Mouse (Mus musculus): ENCODE results near the gene Rbfox1. TPM values are rescaled to one million over a fixed set of nuclear protein-coding genes. Genes with fewer than 3 reads are reported as not detected.

The Rbfox1 gene
- total and polyA plus RNA-seq, 2 experiments from 2014 or later = 129 to 214 TPM

DNA sequence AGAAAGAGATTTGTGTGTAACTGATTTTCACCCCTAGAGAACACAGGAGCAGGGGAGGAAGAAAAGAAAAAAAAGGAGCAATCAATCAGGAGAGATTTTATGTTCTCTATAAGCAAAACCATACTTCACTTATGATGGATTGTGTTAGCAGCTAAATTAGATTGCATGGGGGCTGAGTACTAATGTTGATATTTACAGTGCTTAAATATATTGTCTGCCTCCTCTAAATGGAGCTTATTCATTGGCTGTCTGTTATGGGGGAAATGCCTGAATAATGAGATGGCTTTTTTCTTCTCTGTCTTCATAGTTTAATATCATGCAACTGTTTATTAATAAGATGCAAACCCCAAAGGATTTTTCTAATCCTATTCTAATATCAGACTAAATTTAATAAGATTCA, 32.8 kb downstream of the Rbfox1 start:
- ATAC-seq (no peak), DNase-seq (no peak)
- TF ChIP-seq CTCF (IDR thresholded peaks at IDR 0.05; ENCODE audit: low read depth) = no peak
- H3K4me1 ChIP-seq (ENCODE audit: insufficient read depth) = no peaks in the 10 kb centered on the region
- no peak overlapping the region for H3K27ac ChIP-seq (ENCODE audit: low read depth, low read length)
- no peaks in the 10 kb centered on the region for H3K9me3 ChIP-seq (ENCODE audit: low read length)
- no peaks in the 10 kb centered on the region for H3K27me3 ChIP-seq (ENCODE audit: insufficient read depth, low read length)
- no peak overlapping the region for H3K9ac ChIP-seq
- no peak overlapping the region for H3K4me2 ChIP-seq (ENCODE audit: low read depth)
- no peaks in the 10 kb centered on the region for H3K36me3 ChIP-seq (ENCODE audit: insufficient read depth)
- H3K4me3 ChIP-seq (ENCODE audit: low read depth, low read length) = no peak overlapping the region

DNA sequence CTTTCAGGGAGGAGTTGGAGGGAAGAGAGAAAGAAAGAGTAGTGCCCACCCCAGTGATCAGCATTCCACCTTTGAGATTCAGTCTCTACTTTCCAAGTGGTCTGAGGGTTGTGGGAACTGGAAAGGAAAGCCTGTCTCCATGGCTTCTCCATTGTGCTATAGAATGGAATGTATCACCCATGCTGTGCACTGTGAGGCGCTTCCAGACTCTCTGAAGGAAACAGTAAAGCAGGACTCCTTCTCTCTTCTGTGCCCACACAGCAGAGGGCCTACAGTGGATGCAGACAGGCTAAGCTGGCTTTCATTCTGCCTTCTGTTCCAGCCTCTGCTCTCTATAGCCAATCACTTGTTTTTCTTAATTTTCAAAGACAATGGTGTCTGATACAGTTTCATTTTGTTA, 41.8 kb downstream of the Rbfox1 start:
- H3K4me3 ChIP-seq (ENCODE audit: low read depth, low read length) = no peak overlapping the region
- WGBS = 23% methylated on average over 1 of the region's 1 CpGs
- no peak overlapping the region for H3K4me2 ChIP-seq (ENCODE audit: low read depth)
- ATAC-seq = peak; percentile 63
- H3K36me3 ChIP-seq (ENCODE audit: insufficient read depth) = no peaks in the 10 kb centered on the region
- no peaks in the 10 kb centered on the region for H3K27me3 ChIP-seq (ENCODE audit: insufficient read depth, low read length)
- peaks cover 8% of the 10 kb centered on the region; the same call in 1 of the 2 replicates for H3K4me1 ChIP-seq (ENCODE audit: insufficient read depth)
- DNase-seq = no peak
- H3K9ac ChIP-seq = no peak overlapping the region
- no peak for TF ChIP-seq CTCF (IDR thresholded peaks at IDR 0.05; ENCODE audit: low read depth)
- H3K9me3 ChIP-seq (ENCODE audit: low read length) = no peaks in the 10 kb centered on the region
- H3K27ac ChIP-seq (ENCODE audit: low read depth, low read length) = no peak overlapping the region

DNA sequence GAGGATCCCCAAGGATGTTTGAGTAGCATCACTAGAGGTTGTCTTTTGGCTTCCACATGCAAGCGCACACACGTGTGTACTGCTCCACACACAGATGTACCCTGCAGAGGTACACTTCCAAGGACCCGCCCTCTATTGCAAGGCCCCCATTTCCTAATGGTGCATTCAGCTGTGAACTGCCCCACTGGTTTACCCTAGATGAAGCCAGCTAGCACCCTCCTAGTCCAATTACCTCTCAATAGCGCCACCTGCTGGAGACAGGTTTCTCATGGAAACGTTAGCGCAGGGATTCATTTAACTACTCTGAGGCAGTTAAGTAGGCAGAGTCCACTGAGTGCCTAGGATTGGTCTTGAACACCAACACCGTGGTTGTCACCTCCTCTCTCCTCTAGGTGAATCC, 46.5 kb downstream of the Rbfox1 start:
- Histone ChIP-seq H3K4me2 (ENCODE audit: low read depth) (no peak overlapping the region), H3K36me3 (ENCODE audit: insufficient read depth) (no peaks in the 10 kb centered on the region), H3K27ac (ENCODE audit: low read depth, low read length) (no peak overlapping the region), H3K9me3 (ENCODE audit: low read length) (no peaks in the 10 kb centered on the region), H3K4me3 (ENCODE audit: low read depth, low read length) (no peak overlapping the region), H3K27me3 (ENCODE audit: insufficient read depth, low read length) (no peaks in the 10 kb centered on the region), H3K9ac (no peak overlapping the region), H3K4me1 (ENCODE audit: insufficient read depth) (peaks cover 8% of the 10 kb centered on the region; the same call in 1 of the 2 replicates)
- DNase-seq (peak; percentile 85), ATAC-seq (peak; percentile 50)
- WGBS = 30% methylated on average over 7 of the region's 7 CpGs
- peak; percentile 86 for TF ChIP-seq CTCF (IDR thresholded peaks at IDR 0.05; ENCODE audit: low read depth)

DNA sequence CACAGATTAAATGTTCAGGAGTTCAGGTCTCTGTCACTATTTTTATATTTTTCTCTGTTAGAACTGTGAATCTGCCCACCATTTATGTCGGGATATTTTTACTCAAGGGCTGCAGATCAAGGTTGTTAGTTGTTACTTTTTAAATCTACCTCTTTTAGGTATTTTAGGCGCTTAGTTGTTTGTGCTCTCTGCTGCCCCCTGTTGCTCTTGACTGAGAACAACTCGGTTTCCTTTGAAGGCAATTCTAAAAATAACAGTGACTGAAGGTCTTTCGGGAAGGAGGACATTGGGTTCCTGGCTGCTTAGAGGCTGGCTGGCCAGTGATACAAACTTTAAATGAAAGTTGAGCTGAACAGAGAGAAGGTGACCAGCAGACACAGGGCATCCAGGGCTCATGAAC, 54.9 kb downstream of the Rbfox1 start:
- ATAC-seq (no peak), DNase-seq (no peak)
- 60% methylated on average over 4 of the region's 4 CpGs for WGBS
- no peak overlapping the region for H3K4me2 ChIP-seq (ENCODE audit: low read depth)
- no peaks in the 10 kb centered on the region for H3K27me3 ChIP-seq (ENCODE audit: insufficient read depth, low read length)
- H3K4me3 ChIP-seq (ENCODE audit: low read depth, low read length) = no peak overlapping the region
- no peak overlapping the region for H3K9ac ChIP-seq
- no peaks in the 10 kb centered on the region for H3K4me1 ChIP-seq (ENCODE audit: insufficient read depth)
- H3K36me3 ChIP-seq (ENCODE audit: insufficient read depth) = no peaks in the 10 kb centered on the region
- TF ChIP-seq CTCF (IDR thresholded peaks at IDR 0.05; ENCODE audit: low read depth) = peak; percentile 41
- H3K27ac ChIP-seq (ENCODE audit: low read depth, low read length) = no peak overlapping the region
- H3K9me3 ChIP-seq (ENCODE audit: low read length) = no peaks in the 10 kb centered on the region

DNA sequence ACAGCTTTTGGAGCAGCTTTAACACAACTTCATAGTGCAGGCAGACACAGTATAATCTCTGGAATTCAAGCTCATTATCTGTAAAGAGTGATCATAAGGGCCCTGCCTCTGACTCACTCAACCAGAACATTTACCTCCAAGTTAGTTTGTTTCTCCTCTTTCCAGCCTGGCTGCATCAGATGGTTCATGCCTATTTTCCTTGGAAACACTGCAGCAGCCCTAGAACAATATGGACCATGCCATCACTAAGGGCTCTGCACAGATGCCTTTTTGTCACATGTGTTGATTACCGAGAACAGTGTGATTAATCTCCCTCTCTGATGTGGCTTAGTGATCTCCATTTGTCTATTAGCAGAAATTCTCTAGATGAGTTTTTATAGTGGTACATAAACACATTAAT, 60.5 kb downstream of the Rbfox1 start:
- no peak overlapping the region for H3K4me3 ChIP-seq (ENCODE audit: low read depth, low read length)
- no peak for TF ChIP-seq CTCF (IDR thresholded peaks at IDR 0.05; ENCODE audit: low read depth)
- no peaks in the 10 kb centered on the region for H3K9me3 ChIP-seq (ENCODE audit: low read length)
- 50% methylated on average over 1 of the region's 1 CpGs for WGBS
- DNase-seq (no peak), ATAC-seq (0 out of 2 replicates have a peak, but pooled peaks have one; percentile 16)
- no peaks in the 10 kb centered on the region for H3K4me1 ChIP-seq (ENCODE audit: insufficient read depth)
- no peak overlapping the region for H3K27ac ChIP-seq (ENCODE audit: low read depth, low read length)
- no peaks in the 10 kb centered on the region for H3K36me3 ChIP-seq (ENCODE audit: insufficient read depth)
- no peak overlapping the region for H3K9ac ChIP-seq
- no peaks in the 10 kb centered on the region for H3K27me3 ChIP-seq (ENCODE audit: insufficient read depth, low read length)
- no peak overlapping the region for H3K4me2 ChIP-seq (ENCODE audit: low read depth)

DNA sequence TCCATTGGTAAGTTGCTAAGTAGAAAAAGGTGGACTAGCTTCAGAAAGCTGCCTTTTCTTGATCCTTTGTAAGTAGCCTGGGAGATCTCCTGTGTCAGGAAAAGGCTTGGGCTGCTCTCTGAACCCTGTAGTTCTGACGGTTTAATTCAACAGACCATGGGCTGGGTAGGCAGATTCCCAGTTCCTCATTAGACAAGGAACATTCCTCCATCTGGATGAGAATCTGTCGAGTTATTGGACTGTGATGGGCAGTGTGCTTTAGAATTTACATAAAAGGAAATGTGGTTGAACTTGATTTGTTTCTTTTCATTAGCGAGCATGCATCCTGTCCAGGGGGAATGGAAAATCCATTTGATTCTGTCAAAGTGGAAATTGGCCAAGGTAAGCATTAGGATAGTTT, 68.0 kb downstream of the Rbfox1 start:
- no peak for DNase-seq
- TF ChIP-seq CTCF (IDR thresholded peaks at IDR 0.05; ENCODE audit: low read depth) = no peak
- 57% methylated on average over 3 of the region's 3 CpGs for WGBS
- no peaks in the 10 kb centered on the region for H3K27me3 ChIP-seq (ENCODE audit: insufficient read depth, low read length)
- no peak overlapping the region for H3K9ac ChIP-seq
- no peak overlapping the region for H3K4me2 ChIP-seq (ENCODE audit: low read depth)
- no peak for ATAC-seq
- no peak overlapping the region for H3K4me3 ChIP-seq (ENCODE audit: low read depth, low read length)
- H3K9me3 ChIP-seq (ENCODE audit: low read length) = no peaks in the 10 kb centered on the region
- no peaks in the 10 kb centered on the region for H3K4me1 ChIP-seq (ENCODE audit: insufficient read depth)
- no peak overlapping the region for H3K27ac ChIP-seq (ENCODE audit: low read depth, low read length)
- H3K36me3 ChIP-seq (ENCODE audit: insufficient read depth) = no peaks in the 10 kb centered on the region

DNA sequence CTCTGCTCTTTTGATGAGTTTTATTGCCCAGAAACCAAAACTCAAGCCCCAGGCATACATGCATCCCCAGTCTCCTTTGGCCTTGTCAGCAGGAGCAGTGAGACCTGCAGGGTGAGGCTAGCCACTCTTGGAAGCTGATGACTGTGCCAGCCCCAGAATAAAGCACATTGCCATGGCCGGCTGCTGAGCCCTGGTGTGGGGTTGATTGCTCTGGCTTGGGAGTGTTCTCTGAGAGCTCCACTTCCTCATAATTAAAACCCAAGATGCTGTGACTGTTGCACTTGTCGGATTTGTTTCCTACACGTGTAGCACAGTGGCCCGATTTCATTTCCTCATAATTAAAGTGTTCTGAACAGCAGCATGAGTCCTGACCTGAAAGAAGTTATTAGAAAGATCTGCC, 72.3 kb downstream of the Rbfox1 start:
- no peaks in the 10 kb centered on the region for H3K27me3 ChIP-seq (ENCODE audit: insufficient read depth, low read length)
- H3K9ac ChIP-seq = no peak overlapping the region
- no peak for ATAC-seq
- no peak for TF ChIP-seq CTCF (IDR thresholded peaks at IDR 0.05; ENCODE audit: low read depth)
- no peak overlapping the region for H3K27ac ChIP-seq (ENCODE audit: low read depth, low read length)
- H3K9me3 ChIP-seq (ENCODE audit: low read length) = no peaks in the 10 kb centered on the region
- no peak for DNase-seq
- H3K4me3 ChIP-seq (ENCODE audit: low read depth, low read length) = no peak overlapping the region
- no peaks in the 10 kb centered on the region for H3K4me1 ChIP-seq (ENCODE audit: insufficient read depth)
- 73% methylated on average over 4 of the region's 4 CpGs for WGBS
- H3K4me2 ChIP-seq (ENCODE audit: low read depth) = no peak overlapping the region
- no peaks in the 10 kb centered on the region for H3K36me3 ChIP-seq (ENCODE audit: insufficient read depth)

DNA sequence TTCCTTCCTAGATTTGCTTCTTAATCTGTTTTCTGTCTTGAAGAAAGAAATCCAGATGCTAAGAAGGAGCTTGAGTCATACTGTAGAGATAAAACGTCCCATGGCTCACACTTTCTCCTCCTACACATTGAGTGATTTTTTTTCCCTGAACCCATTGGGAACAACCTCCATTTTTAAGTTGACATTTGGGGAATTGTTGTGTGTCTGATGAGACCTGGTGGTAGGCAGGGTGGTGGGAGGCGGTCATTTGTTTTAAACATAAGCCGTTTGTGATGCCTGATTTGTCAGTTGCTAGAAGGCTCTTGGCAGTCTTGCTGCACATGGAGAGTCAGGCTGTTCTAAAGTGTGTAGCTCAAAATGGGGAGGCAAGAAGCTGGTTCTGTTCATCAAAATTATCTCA, 76.6 kb downstream of the Rbfox1 start:
- DNase-seq (no peak), ATAC-seq (no peak)
- Histone ChIP-seq H3K4me1 (ENCODE audit: insufficient read depth) (no peaks in the 10 kb centered on the region), H3K27me3 (ENCODE audit: insufficient read depth, low read length) (no peaks in the 10 kb centered on the region), H3K4me3 (ENCODE audit: low read depth, low read length) (no peak overlapping the region), H3K9me3 (ENCODE audit: low read length) (no peaks in the 10 kb centered on the region), H3K4me2 (ENCODE audit: low read depth) (no peak overlapping the region), H3K9ac (no peak overlapping the region), H3K36me3 (ENCODE audit: insufficient read depth) (no peaks in the 10 kb centered on the region), H3K27ac (ENCODE audit: low read depth, low read length) (no peak overlapping the region)
- 80% methylated on average over 3 of the region's 3 CpGs for WGBS
- TF ChIP-seq CTCF (IDR thresholded peaks at IDR 0.05; ENCODE audit: low read depth) = no peak

All from forebrain, postnatal 0 days (tissue).